Mouse (Mus musculus) intestine, embryonic 14.5 days (tissue): ENCODE data around the gene Lmntd1. TPM values are rescaled to one million over a fixed set of nuclear protein-coding genes. Genes with fewer than 3 reads are reported as not detected.

Experiments used
- polyA plus RNA-seq: library from polyadenylated mRNA; unstranded; fragments of >200 nt; fragmentation: Nextera tagmentation; extraction: Ambion mirVana; gene quantifications from 2 replicates; pipeline ENCODE4 v1.2.1, GENCODE M21; 2014

Gene Lmntd1
- polyA plus RNA-seq, 1 experiment from 2014 or later: 0.27 TPM

Other genes with a start within 250 kb of the Lmntd1 start
- not detected in 2 replicates for gene Tuba3b, start 1.4 kb upstream of the Lmntd1 start, polyA plus RNA-seq
- gene Rassf8, start 132.4 kb upstream of the Lmntd1 start, polyA plus RNA-seq: 9.1 and 10.8 TPM in 2 replicates